Mouse (Mus musculus) lung, postnatal 0 days (tissue): Measurements from ENCODE around the gene Olfr1173. TPM values are rescaled to one million over a fixed set of nuclear protein-coding genes. Genes with fewer than 3 reads are reported as not detected.

Source experiments
- ATAC-seq: fragments of 200-750 bp; cut with Nextera tagmentation; 2 replicates; pipeline ENCODE4 v1.8.0; 2017; ENCODE audit warnings: moderate library complexity
- DNase-seq: peaks from one replicate; pipeline ENCODE4 v3.0.0-alpha.2; 2016; ENCODE audit warnings: low spot score
- H3K27ac ChIP-seq: fragments of 300-500 bp; sonication (generic); 2 replicates; pipeline ENCODE4 v1.5.1; 2014; ENCODE audit warnings: antibody characterized with exemption, mild to moderate bottlenecking, low read length, mixed read lengths
- H3K27me3 ChIP-seq: fragments of 300-500 bp; sonication (generic); replicated peaks from 2 replicates; pipeline ENCODE4 v1.6.1; 2014; ENCODE audit warnings: low read length, mixed read lengths; ENCODE audit not compliant: insufficient read depth
- H3K36me3 ChIP-seq: fragments of 300-500 bp; sonication (generic); 2 replicates; pipeline ENCODE4 v1.6.1; 2014; ENCODE audit warnings: low read length, mixed read lengths; ENCODE audit not compliant: insufficient read depth
- H3K4me1 ChIP-seq: fragments of 300-500 bp; sonication (generic); 2 replicates; pipeline ENCODE4 v1.6.1; 2014; ENCODE audit warnings: antibody characterized with exemption, low read depth, low read length, mixed read lengths; ENCODE audit not compliant: insufficient read depth
- H3K4me2 ChIP-seq: fragments of 300-500 bp; sonication (generic); replicated peaks from 2 replicates; pipeline ENCODE4 v1.6.1; 2014; ENCODE audit warnings: low read depth, mild to moderate bottlenecking, low read length, moderate library complexity, mixed read lengths
- H3K4me3 ChIP-seq: fragments of 300-500 bp; sonication (generic); 2 replicates; pipeline ENCODE4 v1.5.1; 2014; ENCODE audit warnings: low read depth, low read length
- H3K9ac ChIP-seq: fragments of 300-500 bp; sonication (generic); replicated peaks from 2 replicates; pipeline ENCODE4 v1.6.1; 2014; ENCODE audit warnings: low read depth, mild to moderate bottlenecking
- H3K9me3 ChIP-seq: fragments of 300-500 bp; sonication (generic); 2 replicates; pipeline ENCODE4 v1.6.1; 2016; ENCODE audit warnings: low read length, mixed read lengths
- CTCF ChIP-seq: IDR thresholded peaks from 2 replicates; pipeline ENCODE4 v1.5.1; 2016; ENCODE audit warnings: antibody characterized with exemption, mild to moderate bottlenecking
- EP300 ChIP-seq: IDR thresholded peaks from 2 replicates; pipeline ENCODE4 v1.6.1; 2016; ENCODE audit warnings: antibody characterized with exemption, mild to moderate bottlenecking, control low read depth
- WGBS: fragments of 180-500 bp; shearing (Covaris S2); extraction: QIAGEN DNeasy Blood & Tissue Kit; methylation state at CpG from one replicate; pipeline ENCODE4 v1.1.7; 2014; 5-methylcytosine and 5-hydroxymethylcytosine counted together
- polyA plus RNA-seq: library from polyadenylated mRNA; unstranded; fragments of >200 nt; fragmentation: Nextera tagmentation; extraction: Ambion mirVana; gene quantifications from 2 replicates; pipeline ENCODE4 v1.2.1, GENCODE M21; 2015

Gene Olfr1173
- not detected in 2 replicates for polyA plus RNA-seq

DNA sequence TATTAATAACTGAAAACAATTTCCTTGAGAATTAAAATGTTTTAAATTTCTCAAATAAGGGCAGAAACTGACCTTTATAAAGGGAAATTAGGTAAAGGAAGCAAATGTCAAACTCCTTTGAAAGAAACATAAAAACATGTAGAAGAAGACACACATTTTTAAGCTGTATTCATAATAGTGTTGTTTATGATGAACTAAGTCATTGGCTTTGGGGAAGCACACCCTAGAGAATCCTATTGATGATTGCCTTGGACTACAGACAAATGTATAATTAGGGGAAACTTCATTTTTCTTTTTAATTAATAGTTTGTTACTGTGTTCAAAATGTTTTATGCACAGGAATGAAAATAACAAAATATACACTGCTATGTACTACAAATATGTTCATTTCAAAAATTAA, at the start of gene Olfr1173:
Gene Olfr1173, minus strand, starts transcription at position 101 of the 400 bp plus-strand sequence.
- Histone ChIP-seq H3K9me3 (no peaks in the 10 kb centered on the region), H3K36me3 (no peaks in the 10 kb centered on the region), H3K9ac (no peak within 1 kb of the TSS), H3K27ac (no peak within 1 kb of the TSS), H3K4me2 (no peak within 1 kb of the TSS), H3K4me1 (no peaks in the 10 kb centered on the region), H3K27me3 (no peaks in the 10 kb centered on the region), H3K4me3 (no peak within 1 kb of the TSS)
- DNase-seq (peak; percentile 2), ATAC-seq (no peak)
- TF ChIP-seq EP300 (no peak), CTCF (no peak)

DNA sequence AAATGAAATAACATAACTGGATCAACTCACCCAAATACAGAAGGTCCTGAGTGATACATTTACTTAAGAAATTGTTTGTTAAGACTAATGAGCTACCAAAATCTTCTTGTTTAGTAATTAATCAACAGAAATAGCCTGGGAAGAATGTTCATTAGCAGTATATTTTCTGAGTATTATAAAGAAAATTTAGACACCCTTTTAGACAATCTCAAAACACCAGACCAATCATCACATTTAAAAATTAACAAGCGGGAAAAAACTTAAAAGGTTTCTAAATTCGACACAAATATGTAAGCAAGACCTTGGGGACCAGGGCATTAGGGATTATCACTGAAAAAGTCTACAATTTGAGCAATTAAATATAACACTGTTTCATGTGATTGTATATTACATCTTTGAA, 47.4 kb upstream of the Olfr1173 start, which contains the start of gene Olfr1175-ps:
Gene Olfr1175-ps, minus strand, starts transcription at position 101 of the 400 bp plus-strand sequence.
- H3K4me1 ChIP-seq: no peaks in the 10 kb centered on the region
- TF ChIP-seq EP300: no peak
- no peak for TF ChIP-seq CTCF
- H3K27me3 ChIP-seq: no peaks in the 10 kb centered on the region
- H3K36me3 ChIP-seq: no peaks in the 10 kb centered on the region
- no peak for DNase-seq
- H3K4me2 ChIP-seq: no peak within 1 kb of the TSS
- no peak within 1 kb of the TSS for H3K27ac ChIP-seq
- H3K9ac ChIP-seq: no peak within 1 kb of the TSS
- ATAC-seq: no peak
- no peaks in the 10 kb centered on the region for H3K9me3 ChIP-seq
- WGBS: 86% methylated on average over 2 of the region's 2 CpGs
- no peak within 1 kb of the TSS for H3K4me3 ChIP-seq

DNA sequence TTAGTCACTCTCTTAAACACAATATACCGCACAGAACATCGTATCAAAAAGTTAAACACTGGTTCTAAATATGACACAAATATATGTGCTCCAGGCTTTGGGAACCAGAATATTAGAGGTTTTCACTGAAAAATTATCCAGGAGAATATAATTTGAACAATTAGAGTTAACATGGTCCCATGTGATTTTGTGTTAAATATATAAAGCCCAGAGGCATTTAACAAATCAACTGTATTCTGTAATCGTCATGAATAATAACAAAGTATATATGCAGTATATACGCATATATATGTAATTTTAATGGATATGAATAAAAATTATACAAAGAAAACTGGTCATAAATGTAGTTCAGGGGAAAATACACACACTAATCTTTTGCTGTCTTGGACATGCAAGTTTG, 35.4 kb upstream of the Olfr1173 start, which contains the start of gene Olfr1174-ps:
Gene Olfr1174-ps, minus strand, starts transcription at position 101 of the 400 bp plus-strand sequence.
- no peak within 1 kb of the TSS for H3K4me3 ChIP-seq
- H3K4me2 ChIP-seq: no peak within 1 kb of the TSS
- 90% methylated on average over 4 of the region's 4 CpGs for WGBS
- no peaks in the 10 kb centered on the region for H3K27me3 ChIP-seq
- H3K4me1 ChIP-seq: no peaks in the 10 kb centered on the region
- TF ChIP-seq CTCF (no peak), EP300 (no peak)
- DNase-seq (no peak), ATAC-seq (no peak)
- no peak within 1 kb of the TSS for H3K27ac ChIP-seq
- no peaks in the 10 kb centered on the region for H3K36me3 ChIP-seq
- H3K9ac ChIP-seq: no peak within 1 kb of the TSS
- H3K9me3 ChIP-seq: no peaks in the 10 kb centered on the region

DNA sequence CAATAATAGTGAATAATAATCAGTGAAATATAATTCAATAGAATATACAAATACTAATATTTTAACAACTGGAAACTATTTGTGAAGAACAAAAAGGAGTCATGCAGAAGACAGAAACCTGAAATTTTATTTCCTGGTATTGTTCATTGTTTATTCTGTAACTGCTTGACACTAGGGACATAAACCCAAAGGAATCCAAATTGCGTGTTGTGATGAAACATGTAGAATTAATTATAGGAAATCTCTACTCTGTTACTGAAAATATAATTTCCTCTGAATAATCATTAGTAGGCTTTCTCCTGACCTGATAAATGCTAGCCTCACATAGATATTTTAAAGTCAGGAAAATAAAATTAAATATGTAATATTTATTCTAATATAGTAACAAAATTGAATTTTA, 51.4 kb downstream of the Olfr1173 start, which contains the start of gene Olfr1170:
Gene Olfr1170, minus strand, starts transcription at position 101 of the 400 bp plus-strand sequence.
- 62% methylated on average over 1 of the region's 1 CpGs for WGBS
- H3K4me3 ChIP-seq: no peak within 1 kb of the TSS
- H3K36me3 ChIP-seq: no peaks in the 10 kb centered on the region
- no peak within 1 kb of the TSS for H3K27ac ChIP-seq
- DNase-seq (no peak), ATAC-seq (no peak)
- no peaks in the 10 kb centered on the region for H3K9me3 ChIP-seq
- no peak within 1 kb of the TSS for H3K4me2 ChIP-seq
- no peaks in the 10 kb centered on the region for H3K4me1 ChIP-seq
- H3K9ac ChIP-seq: no peak within 1 kb of the TSS
- no peaks in the 10 kb centered on the region for H3K27me3 ChIP-seq
- TF ChIP-seq CTCF: no peak
- TF ChIP-seq EP300: no peak

Other genes starting within 250 kb of the Olfr1173 start
- gene Olfr73, start 242.2 kb downstream of the Olfr1173 start, polyA plus RNA-seq: not detected in 2 replicates
- not detected in 2 replicates for gene Olfr1162, start 228.7 kb downstream of the Olfr1173 start, polyA plus RNA-seq
- not detected in 2 replicates for gene Olfr1163, start 208.0 kb downstream of the Olfr1173 start, polyA plus RNA-seq
- not detected in 2 replicates for gene Olfr1164, start 185.9 kb downstream of the Olfr1173 start, polyA plus RNA-seq
- not detected in 2 replicates for gene Olfr1166, start 151.6 kb downstream of the Olfr1173 start, polyA plus RNA-seq
- not detected in 2 replicates for gene Olfr1167, start 124.7 kb downstream of the Olfr1173 start, polyA plus RNA-seq
- gene Olfr1168, start 98.0 kb downstream of the Olfr1173 start, polyA plus RNA-seq: not detected in 2 replicates
- gene Olfr1170, start 51.5 kb downstream of the Olfr1173 start, polyA plus RNA-seq: not detected in 2 replicates
- gene Olfr1174-ps, start 35.3 kb upstream of the Olfr1173 start, polyA plus RNA-seq: not detected in 2 replicates
- not detected in 2 replicates for gene Olfr1175-ps, start 47.3 kb upstream of the Olfr1173 start, polyA plus RNA-seq
- gene Olfr1176, start 56.8 kb upstream of the Olfr1173 start, polyA plus RNA-seq: not detected in 2 replicates
- not detected in 2 replicates for gene Olfr1177-ps, start 66.6 kb upstream of the Olfr1173 start, polyA plus RNA-seq
- gene Olfr1178, start 107.2 kb upstream of the Olfr1173 start, polyA plus RNA-seq: not detected in 2 replicates
- gene Olfr1179, start 126.6 kb upstream of the Olfr1173 start, polyA plus RNA-seq: not detected in 2 replicates
- gene Olfr1180, start 139.3 kb upstream of the Olfr1173 start, polyA plus RNA-seq: not detected in 2 replicates
- not detected in 2 replicates for gene Olfr1181, start 146.3 kb upstream of the Olfr1173 start, polyA plus RNA-seq
- not detected in 2 replicates for gene Gm13757, start 169.3 kb upstream of the Olfr1173 start, polyA plus RNA-seq
- not detected in 2 replicates for gene Olfr1183, start 175.0 kb upstream of the Olfr1173 start, polyA plus RNA-seq
- gene Olfr1184, start 203.7 kb upstream of the Olfr1173 start, polyA plus RNA-seq: not detected in 2 replicates
- not detected in 2 replicates for gene Olfr1185-ps1, start 213.4 kb upstream of the Olfr1173 start, polyA plus RNA-seq
- gene Olfr1186, start 238.7 kb upstream of the Olfr1173 start, polyA plus RNA-seq: not detected in 2 replicates